Mouse (Mus musculus): ENCODE results near the gene Ift81. TPM values are rescaled to one million over a fixed set of nuclear protein-coding genes. Genes with fewer than 3 reads are reported as not detected.

The Ift81 gene
- polyA plus RNA-seq, 1 experiment from 2014 or later: 29.5 TPM

- 11% methylated on average over 11 of the region's 11 CpGs for WGBS
- H3K27ac ChIP-seq (ENCODE audit: low read length): peak overlapping the region; percentile 67
- H3K36me3 ChIP-seq (ENCODE audit: insufficient read depth, low read length): peaks cover 18% of the 10 kb centered on the region
- H3K9ac ChIP-seq (replicated peaks; ENCODE audit: low read depth): no peak overlapping the region; the same call in 1 of the 2 replicates
- no peak overlapping the region for H3K4me3 ChIP-seq (ENCODE audit: low read depth, low read length)
- no peaks in the 10 kb centered on the region for H3K9me3 ChIP-seq (ENCODE audit: low read length)
- DNase-seq (ENCODE audit: low spot score) (peak; percentile 95), ATAC-seq (peak; percentile 98)
- peak overlapping the region; percentile 36; the same call in 1 of the 2 replicates for H3K4me2 ChIP-seq (replicated peaks; ENCODE audit: low read depth, low read length)
- H3K27me3 ChIP-seq (replicated peaks; ENCODE audit: insufficient read depth, low read length): no peaks in the 10 kb centered on the region
- TF ChIP-seq EP300 (IDR thresholded peaks at IDR 0.05) (peak; percentile 65), CTCF (IDR thresholded peaks at IDR 0.05) (peak; percentile 65)
- H3K4me1 ChIP-seq (ENCODE audit: insufficient read depth, low read depth, low read length): peaks cover 7% of the 10 kb centered on the region; the same call in 1 of the 2 replicates
Measured at GRCm38 (mm10) chr5:122602233-122602632, 12.1 kb downstream of the Ift81 start.

GRCm38 (mm10) chr5:122595470-122595869 is 18.8 kb downstream of the Ift81 start:
- Histone ChIP-seq H3K4me3 (ENCODE audit: low read depth, low read length) (no peak overlapping the region), H3K27me3 (replicated peaks; ENCODE audit: insufficient read depth, low read length) (no peaks in the 10 kb centered on the region), H3K27ac (ENCODE audit: low read length) (no peak overlapping the region), H3K36me3 (ENCODE audit: insufficient read depth, low read length) (peaks cover 22% of the 10 kb centered on the region), H3K4me2 (replicated peaks; ENCODE audit: low read depth, low read length) (no peak overlapping the region), H3K9me3 (ENCODE audit: low read length) (no peaks in the 10 kb centered on the region), H3K4me1 (ENCODE audit: insufficient read depth, low read depth, low read length) (no peaks in the 10 kb centered on the region), H3K9ac (replicated peaks; ENCODE audit: low read depth) (no peak overlapping the region)
- WGBS: 53% methylated on average over 4 of the region's 4 CpGs
- no peak for ATAC-seq
- TF ChIP-seq EP300 (IDR thresholded peaks at IDR 0.05): no peak
- no peak for TF ChIP-seq CTCF (IDR thresholded peaks at IDR 0.05)
- peak; percentile 75 for DNase-seq (ENCODE audit: low spot score)

- no peaks in the 10 kb centered on the region for H3K27me3 ChIP-seq (replicated peaks; ENCODE audit: insufficient read depth, low read length)
- H3K4me2 ChIP-seq (replicated peaks; ENCODE audit: low read depth, low read length): no peak overlapping the region
- TF ChIP-seq EP300 (IDR thresholded peaks at IDR 0.05) (no peak), CTCF (IDR thresholded peaks at IDR 0.05) (no peak)
- no peak overlapping the region for H3K9ac ChIP-seq (replicated peaks; ENCODE audit: low read depth)
- H3K27ac ChIP-seq (ENCODE audit: low read length): no peak overlapping the region
- DNase-seq (ENCODE audit: low spot score) (no peak), ATAC-seq (no peak)
- 74% methylated on average over 4 of the region's 4 CpGs for WGBS
- H3K4me3 ChIP-seq (ENCODE audit: low read depth, low read length): no peak overlapping the region
- H3K9me3 ChIP-seq (ENCODE audit: low read length): no peaks in the 10 kb centered on the region
- peaks cover 4% of the 10 kb centered on the region; the same call in 1 of the 2 replicates for H3K36me3 ChIP-seq (ENCODE audit: insufficient read depth, low read length)
- no peaks in the 10 kb centered on the region for H3K4me1 ChIP-seq (ENCODE audit: insufficient read depth, low read depth, low read length)
Measured at GRCm38 (mm10) chr5:122589891-122590290, 24.4 kb downstream of the Ift81 start.

- Histone ChIP-seq H3K4me2 (replicated peaks; ENCODE audit: low read depth, low read length) (no peak overlapping the region), H3K9me3 (ENCODE audit: low read length) (no peaks in the 10 kb centered on the region), H3K4me3 (ENCODE audit: low read depth, low read length) (no peak overlapping the region), H3K9ac (replicated peaks; ENCODE audit: low read depth) (no peak overlapping the region), H3K36me3 (ENCODE audit: insufficient read depth, low read length) (0 out of 2 replicates have a peak, but pooled peaks cover 4% of the 10 kb centered on the region), H3K27ac (ENCODE audit: low read length) (no peak overlapping the region), H3K4me1 (ENCODE audit: insufficient read depth, low read depth, low read length) (no peaks in the 10 kb centered on the region), H3K27me3 (replicated peaks; ENCODE audit: insufficient read depth, low read length) (no peaks in the 10 kb centered on the region)
- WGBS: 64% methylated on average over 9 of the region's 9 CpGs
- ATAC-seq (no peak), DNase-seq (ENCODE audit: low spot score) (peak; percentile 23)
- TF ChIP-seq EP300 (IDR thresholded peaks at IDR 0.05): no peak
Measured at GRCm38 (mm10) chr5:122585546-122585945, 28.8 kb downstream of the Ift81 start.

- TF ChIP-seq CTCF (IDR thresholded peaks at IDR 0.05) (no peak), EP300 (IDR thresholded peaks at IDR 0.05) (no peak)
- no peaks in the 10 kb centered on the region for H3K27me3 ChIP-seq (replicated peaks; ENCODE audit: insufficient read depth, low read length)
- peaks cover 6% of the 10 kb centered on the region; the same call in 1 of the 2 replicates for H3K36me3 ChIP-seq (ENCODE audit: insufficient read depth, low read length)
- ATAC-seq (no peak), DNase-seq (ENCODE audit: low spot score) (no peak)
- whole genome bisulfite sequencing: 60% methylated on average over 5 of the region's 5 CpGs
- no peaks in the 10 kb centered on the region for H3K9me3 ChIP-seq (ENCODE audit: low read length)
- H3K4me3 ChIP-seq (ENCODE audit: low read depth, low read length): no peak overlapping the region
- no peak overlapping the region for H3K27ac ChIP-seq (ENCODE audit: low read length)
- H3K9ac ChIP-seq (replicated peaks; ENCODE audit: low read depth): no peak overlapping the region
- H3K4me2 ChIP-seq (replicated peaks; ENCODE audit: low read depth, low read length): no peak overlapping the region
- no peaks in the 10 kb centered on the region for H3K4me1 ChIP-seq (ENCODE audit: insufficient read depth, low read depth, low read length)
Measured at GRCm38 (mm10) chr5:122584093-122584492, 30.2 kb downstream of the Ift81 start.

- H3K4me1 ChIP-seq (ENCODE audit: insufficient read depth, low read depth, low read length): no peaks in the 10 kb centered on the region
- DNase-seq (ENCODE audit: low spot score) (no peak), ATAC-seq (no peak)
- H3K9ac ChIP-seq (replicated peaks; ENCODE audit: low read depth): no peak overlapping the region
- no peak overlapping the region for H3K4me3 ChIP-seq (ENCODE audit: low read depth, low read length)
- H3K36me3 ChIP-seq (ENCODE audit: insufficient read depth, low read length): peaks cover 6% of the 10 kb centered on the region; the same call in 1 of the 2 replicates
- no peaks in the 10 kb centered on the region for H3K9me3 ChIP-seq (ENCODE audit: low read length)
- WGBS: 66% methylated on average over 7 of the region's 7 CpGs
- no peak overlapping the region for H3K27ac ChIP-seq (ENCODE audit: low read length)
- no peak overlapping the region for H3K4me2 ChIP-seq (replicated peaks; ENCODE audit: low read depth, low read length)
- TF ChIP-seq EP300 (IDR thresholded peaks at IDR 0.05) (no peak), CTCF (IDR thresholded peaks at IDR 0.05) (no peak)
- H3K27me3 ChIP-seq (replicated peaks; ENCODE audit: insufficient read depth, low read length): no peaks in the 10 kb centered on the region
Measured at GRCm38 (mm10) chr5:122576683-122577329, 37.5 kb downstream of the Ift81 start.
